Mouse (Mus musculus) lung, adult 2 months (tissue): Measurements from ENCODE around the gene Hoxc6. TPM values are rescaled to one million over a fixed set of nuclear protein-coding genes. Genes with fewer than 3 reads are reported as not detected.

ENCODE experiments used
- DNase-seq: peaks from one replicate; pipeline ENCODE4 v3.0.0; 2022
- H3K4me1 ChIP-seq: fragments of 200-500 bp; 2 replicates; pipeline ENCODE4 v1.6.1; 2011; ENCODE audit warnings: low read length; ENCODE audit not compliant: control insufficient read depth, insufficient read depth
- H3K4me3 ChIP-seq: fragments of 200-500 bp; replicated peaks from 2 replicates; pipeline ENCODE3; 2011; ENCODE audit warnings: low read depth, mild to moderate bottlenecking, control low read depth, low read length; ENCODE audit errors: extremely low read depth
- CTCF ChIP-seq: fragments of 200-500 bp; IDR thresholded peaks from 2 replicates; pipeline ENCODE4 v1.5.1; 2011; ENCODE audit warnings: mild to moderate bottlenecking, low read length, control low read depth; ENCODE audit not compliant: insufficient read depth
- POLR2A ChIP-seq: fragments of 200-500 bp; IDR thresholded peaks from 2 replicates; pipeline ENCODE4 v1.6.1; 2011; ENCODE audit warnings: low read depth, mild to moderate bottlenecking, control low read depth, low read length, borderline replicate concordance; ENCODE audit errors: extremely low read depth
- WGBS: fragments of 180-500 bp; shearing (Covaris S2); methylation state at CpG from one replicate; pipeline ENCODE4 v1.1.7; 2018; 5-methylcytosine and 5-hydroxymethylcytosine counted together
- polyA plus RNA-seq: library from polyadenylated mRNA; depleted of rRNA; stranded (reverse); fragments of >200 nt; gene quantifications from 2 replicates; pipeline ENCODE4 v1.2.3, GENCODE M21; 2012

Gene Hoxc6
- polyA plus RNA-seq, 1 experiment, result 0.34 TPM

- H3K4me1 ChIP-seq, result no peaks in the 10 kb centered on the region
Observed at GRCm38 (mm10) chr15:102999183-102999831, 1.2 kb downstream of the Hoxc6 start.

GRCm38 (mm10) chr15:102999955-103000354, 1.9 kb downstream of the Hoxc6 start:
- DNase-seq, result no peak
- WGBS, result 11% methylated on average over 11 of the region's 11 CpGs
- TF ChIP-seq POLR2A (no peak), CTCF (no peak)
- no peaks in the 10 kb centered on the region for H3K4me1 ChIP-seq
- no peak overlapping the region for H3K4me3 ChIP-seq

More at GRCm38 (mm10) chr15:102999183-102999831, 1.2 kb downstream of the Hoxc6 start:
- DNase-seq, result no peak
- 2% methylated on average over 33 of the region's 33 CpGs for WGBS
- H3K4me3 ChIP-seq, result peak overlapping the region; percentile 32
- TF ChIP-seq POLR2A (no peak), CTCF (no peak)

GRCm38 (mm10) chr15:103000501-103000901, 2.4 kb downstream of the Hoxc6 start:
- no peak for TF ChIP-seq CTCF
- no peaks in the 10 kb centered on the region for H3K4me1 ChIP-seq
- no peak overlapping the region for H3K4me3 ChIP-seq
- no peak for DNase-seq
- WGBS, result 14% methylated on average over 24 of the region's 24 CpGs

- no peak for TF ChIP-seq POLR2A
- no peak for TF ChIP-seq CTCF
- 69% methylated on average over 2 of the region's 2 CpGs for WGBS
- Histone ChIP-seq H3K4me3 (no peak overlapping the region), H3K4me1 (no peaks in the 10 kb centered on the region)
- no peak for DNase-seq
Observed at GRCm38 (mm10) chr15:103001370-103001769, 3.3 kb downstream of the Hoxc6 start.

- Histone ChIP-seq H3K4me3 (no peak overlapping the region), H3K4me1 (no peaks in the 10 kb centered on the region)
- TF ChIP-seq CTCF (no peak), POLR2A (no peak)
- no peak for DNase-seq
- WGBS, result 39% methylated on average over 4 of the region's 4 CpGs
Observed at GRCm38 (mm10) chr15:103002156-103002555, 4.1 kb downstream of the Hoxc6 start.

- TF ChIP-seq POLR2A (no peak), CTCF (no peak)
- no peaks in the 10 kb centered on the region for H3K4me1 ChIP-seq
- WGBS, result 11% methylated on average over 13 of the region's 13 CpGs
Observed at GRCm38 (mm10) chr15:103002821-103003448, 4.9 kb downstream of the Hoxc6 start.

GRCm38 (mm10) chr15:103005308-103005707, 7.3 kb downstream of the Hoxc6 start:
- no peak for DNase-seq
- no peaks in the 10 kb centered on the region for H3K4me1 ChIP-seq
- 5% methylated on average over 17 of the region's 17 CpGs for WGBS
- H3K4me3 ChIP-seq, result no peak overlapping the region
- TF ChIP-seq POLR2A, result no peak
- TF ChIP-seq CTCF, result no peak

More at GRCm38 (mm10) chr15:103002821-103003448, 4.9 kb downstream of the Hoxc6 start:
- no peak overlapping the region for H3K4me3 ChIP-seq
- no peak for DNase-seq

GRCm38 (mm10) chr15:103005797-103006196, 7.7 kb downstream of the Hoxc6 start:
- Histone ChIP-seq H3K4me3 (no peak overlapping the region), H3K4me1 (no peaks in the 10 kb centered on the region)
- TF ChIP-seq CTCF, result no peak
- TF ChIP-seq POLR2A, result no peak
- 14% methylated on average over 5 of the region's 5 CpGs for WGBS
- no peak for DNase-seq

GRCm38 (mm10) chr15:103006326-103006725, 8.3 kb downstream of the Hoxc6 start:
- WGBS, result 34% methylated on average over 1 of the region's 1 CpGs
- no peak for TF ChIP-seq POLR2A
- TF ChIP-seq CTCF, result no peak
- H3K4me3 ChIP-seq, result no peak overlapping the region
- no peak for DNase-seq
- H3K4me1 ChIP-seq, result no peaks in the 10 kb centered on the region

- 6% methylated on average over 27 of the region's 27 CpGs for WGBS
- no peak for DNase-seq
- TF ChIP-seq CTCF (no peak), POLR2A (no peak)
- no peaks in the 10 kb centered on the region for H3K4me1 ChIP-seq
- H3K4me3 ChIP-seq, result no peak overlapping the region
Observed at GRCm38 (mm10) chr15:103009265-103010111, 11.4 kb downstream of the Hoxc6 start.
